Mouse (Mus musculus): Measurements from ENCODE around the gene Tex45. TPM values are rescaled to one million over a fixed set of nuclear protein-coding genes. Genes with fewer than 3 reads are reported as not detected.

Gene Tex45
- not detected for polyA plus RNA-seq (2017; shearing (Covaris generic))

DNA sequence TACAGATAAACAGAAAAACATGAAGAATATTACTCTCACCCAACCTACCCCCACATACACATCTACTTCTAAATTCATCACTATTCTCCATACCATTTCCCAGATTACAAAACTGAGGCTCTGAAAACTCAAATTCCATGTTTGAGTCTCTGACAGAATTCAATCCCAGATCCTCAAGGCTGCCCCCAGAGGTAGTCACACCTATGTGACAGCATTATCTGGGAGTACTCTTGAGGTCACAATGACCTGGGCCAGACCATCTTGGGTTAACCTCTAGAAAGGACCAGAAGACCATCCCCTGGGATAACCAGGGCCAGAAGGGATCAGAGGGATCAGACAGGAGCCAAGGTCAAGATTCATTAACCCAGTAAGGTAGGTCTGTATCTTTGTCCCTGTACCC, at the start of gene Tex45:
Gene Tex45 (plus strand): TSS at position 301 of the 400 bp plus-strand sequence.

DNA sequence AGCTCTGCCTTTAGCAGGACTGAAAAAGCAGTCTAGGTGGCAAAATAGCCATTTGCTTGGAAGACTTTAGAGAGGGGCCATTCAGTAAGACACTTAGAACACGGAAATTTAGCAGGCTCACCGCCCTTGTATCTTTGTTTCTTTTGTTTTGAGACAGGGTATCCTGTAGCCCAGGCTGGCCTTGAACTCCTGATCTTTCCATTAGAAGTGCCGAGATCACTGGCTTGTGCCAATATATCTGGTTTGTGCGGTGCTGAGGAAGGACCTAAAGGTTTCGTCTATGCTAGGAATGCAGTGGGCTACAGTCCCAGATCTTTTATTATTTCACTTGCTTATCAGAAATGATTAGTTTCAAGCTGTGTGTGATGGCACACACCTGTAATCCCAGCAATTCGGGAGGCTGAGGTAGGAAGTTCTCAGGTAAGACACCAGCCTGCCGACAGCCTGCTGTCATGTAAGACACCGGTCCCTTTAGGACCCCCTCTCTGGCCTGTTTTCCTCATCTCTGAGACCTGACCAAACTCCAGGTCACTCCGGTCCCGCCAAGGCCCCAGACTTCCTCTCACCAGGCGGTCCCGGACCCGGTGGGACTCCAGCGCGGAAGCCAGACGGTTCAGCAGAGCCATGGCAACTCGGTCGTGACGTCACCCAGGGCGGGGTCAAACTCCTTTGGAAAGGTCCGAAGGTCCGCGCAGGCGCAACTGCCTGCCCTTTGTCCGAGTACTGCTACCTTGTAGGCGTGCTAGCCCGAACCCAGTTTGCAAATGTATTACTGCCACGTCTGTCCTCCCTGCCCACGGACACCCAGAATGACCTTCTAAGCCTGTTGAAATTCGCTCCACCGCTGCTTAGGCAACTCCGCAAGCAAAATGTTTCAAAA, 3.4 kb upstream of the Tex45 start, which contains the start of gene Pex11g:
Gene Pex11g (minus strand): TSS at position 675 of the 880 bp plus-strand sequence.

DNA sequence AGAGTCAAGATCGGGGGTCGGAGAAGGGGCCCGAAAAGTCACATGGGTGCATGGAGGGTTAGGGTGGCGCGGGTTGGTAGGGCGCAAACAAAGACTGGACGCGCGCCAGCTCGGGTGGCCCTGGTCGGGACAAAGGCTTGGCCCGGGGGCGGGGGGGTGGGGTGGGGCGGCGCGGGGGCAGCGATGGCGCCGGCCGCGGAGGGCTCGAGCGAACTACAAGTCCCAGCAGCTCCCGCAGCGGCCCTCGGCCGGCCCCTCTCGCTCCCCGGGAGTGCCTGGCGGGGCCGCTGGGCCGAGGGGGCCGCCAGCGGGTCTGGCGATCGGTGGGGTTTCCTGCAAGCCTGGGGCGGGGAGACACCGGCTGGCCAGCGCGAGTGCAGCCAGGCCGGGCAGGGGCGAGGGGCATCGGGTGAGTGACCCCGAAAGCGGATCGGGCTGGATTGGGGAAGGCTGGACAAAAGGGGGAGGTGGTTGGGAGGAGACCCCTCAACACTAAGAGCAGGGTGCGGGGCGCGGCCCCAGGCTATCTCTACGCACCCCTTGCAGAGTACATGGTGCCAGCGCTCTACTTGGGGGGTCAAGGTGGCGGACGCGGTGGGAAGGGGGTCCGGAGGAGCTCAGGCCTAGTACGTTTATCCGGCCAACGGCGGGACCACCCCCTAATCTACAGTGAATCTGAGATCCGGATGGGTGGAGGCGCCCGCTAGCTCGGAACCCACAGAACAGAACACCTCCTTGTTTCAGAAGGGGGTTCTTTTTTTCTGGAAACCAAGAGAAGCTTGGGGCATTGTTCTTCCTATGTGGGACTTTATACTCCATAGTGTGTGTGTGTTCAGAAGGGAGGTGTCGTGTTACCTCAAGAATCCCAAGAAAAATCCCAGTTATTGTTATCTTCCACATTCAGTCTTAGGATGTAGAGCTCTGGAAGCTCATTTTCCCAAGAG, 22.5 kb downstream of the Tex45 start, which contains the start of gene Zfp358:
Gene Zfp358 (plus strand): TSS at position 238 of the 944 bp plus-strand sequence.

DNA sequence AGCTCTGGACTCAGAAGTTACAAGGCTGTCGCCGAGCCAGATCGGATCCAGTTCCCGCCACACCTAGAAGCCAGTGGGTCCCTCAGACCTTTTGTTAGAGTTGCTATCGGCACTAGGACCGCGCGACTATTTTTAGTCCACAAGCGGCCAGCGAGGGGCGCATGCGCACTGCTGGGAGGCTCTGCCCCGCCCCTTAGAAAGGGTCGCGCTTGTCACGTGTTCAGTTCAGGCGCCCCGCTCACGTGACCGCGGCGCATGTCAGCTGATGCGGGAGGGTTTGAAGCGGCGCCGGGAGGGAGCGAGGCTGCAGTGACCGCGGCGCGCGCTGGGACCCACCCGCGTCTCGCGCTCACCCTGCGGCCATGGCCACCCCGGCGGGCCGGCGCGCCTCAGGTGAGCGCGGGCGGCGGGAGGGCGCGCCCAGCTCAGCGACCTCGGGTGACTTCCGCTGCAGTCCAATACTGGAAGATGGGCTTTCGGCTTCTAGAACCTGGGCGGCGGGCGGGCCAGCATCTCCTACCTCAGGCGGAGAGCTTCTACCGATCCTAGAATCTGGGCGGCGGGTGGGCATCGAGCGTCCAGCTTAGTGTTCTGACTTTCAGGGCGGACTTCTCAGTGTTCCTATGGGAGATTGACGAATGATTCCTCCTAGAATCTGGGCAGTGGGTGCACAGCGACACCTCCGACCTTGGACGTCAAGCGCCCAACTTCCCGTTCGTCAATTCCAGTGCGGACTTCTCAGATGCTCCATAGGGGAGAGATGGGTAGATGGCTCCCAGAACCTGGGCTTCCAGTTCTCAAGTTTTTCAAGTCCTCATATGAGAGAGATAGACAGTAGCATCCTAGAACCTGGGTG, 29.8 kb downstream of the Tex45 start, which contains the start of gene Mcoln1:
Gene Mcoln1 (plus strand): TSS at position 223 of the 856 bp plus-strand sequence.

DNA sequence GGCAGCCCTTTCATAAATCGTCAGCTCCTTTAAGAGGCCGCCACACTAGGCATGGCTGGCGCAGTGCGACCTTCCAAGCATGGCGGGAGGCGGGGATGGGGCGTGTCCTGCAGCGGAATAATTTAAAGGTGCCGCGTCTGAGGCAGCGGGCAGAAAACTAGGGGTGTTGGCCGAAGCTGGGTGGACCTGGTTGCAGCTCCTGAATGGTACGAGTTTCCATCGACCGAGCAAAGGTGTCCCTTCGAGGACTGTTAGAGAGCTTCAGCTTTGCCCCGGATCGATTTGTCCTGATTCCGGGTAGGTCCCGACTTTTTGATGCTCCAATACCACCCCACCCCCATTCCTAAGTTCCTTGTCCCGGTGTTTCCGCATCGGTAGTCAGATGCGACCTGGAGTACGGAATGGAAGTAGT, 44.6 kb downstream of the Tex45 start, which contains the start of gene Pnpla6:
Gene Pnpla6 (plus strand): TSS at position 125 of the 412 bp plus-strand sequence.

Other genes starting within 250 kb of the Tex45 start
- gene Insr, start 191.2 kb upstream of the Tex45 start, polyA plus RNA-seq (2017; shearing (Covaris generic)): 27.1 TPM
- 75.6 TPM for gene A430078G23Rik, start 117.4 kb upstream of the Tex45 start, polyA plus RNA-seq (2017; shearing (Covaris generic))
- 51.8 TPM for gene Arhgef18, start 77.9 kb upstream of the Tex45 start, polyA plus RNA-seq (2017; shearing (Covaris generic))
- 5.8 TPM for gene Pex11g, start 3.2 kb upstream of the Tex45 start, polyA plus RNA-seq (2017; shearing (Covaris generic))
- gene Zfp358, start 22.3 kb downstream of the Tex45 start, polyA plus RNA-seq (2017; shearing (Covaris generic)): 3.2 TPM
- gene Mcoln1, start 29.6 kb downstream of the Tex45 start, polyA plus RNA-seq (2017; shearing (Covaris generic)): 31.9 TPM
- gene Pnpla6, start 44.5 kb downstream of the Tex45 start, polyA plus RNA-seq (2017; shearing (Covaris generic)): 65.1 TPM
- not detected for gene C330021F23Rik, start 97.1 kb downstream of the Tex45 start, polyA plus RNA-seq (2017; shearing (Covaris generic))
- gene Camsap3, start 116.4 kb downstream of the Tex45 start, polyA plus RNA-seq (2017; shearing (Covaris generic)): not detected
- gene Xab2, start 150.5 kb downstream of the Tex45 start, polyA plus RNA-seq (2017; shearing (Covaris generic)): 119 TPM
- gene Pet100, start 150.7 kb downstream of the Tex45 start, polyA plus RNA-seq (2017; shearing (Covaris generic)): 134 TPM
- 0.40 TPM for gene Pcp2, start 154.7 kb downstream of the Tex45 start, polyA plus RNA-seq (2017; shearing (Covaris generic))
- 238 TPM for gene Stxbp2, start 160.1 kb downstream of the Tex45 start, polyA plus RNA-seq (2017; shearing (Covaris generic))
- not detected for gene Retn, start 184.9 kb downstream of the Tex45 start, polyA plus RNA-seq (2017; shearing (Covaris generic))
- not detected for gene Mcemp1, start 194.9 kb downstream of the Tex45 start, polyA plus RNA-seq (2017; shearing (Covaris generic))
- gene Fcor, start 201.5 kb downstream of the Tex45 start, polyA plus RNA-seq (2017; shearing (Covaris generic)): not detected
- gene Trappc5, start 205.4 kb downstream of the Tex45 start, polyA plus RNA-seq (2017; shearing (Covaris generic)): 39.1 TPM
- 0.37 TPM for gene Fcer2a, start 223.3 kb downstream of the Tex45 start, polyA plus RNA-seq (2017; shearing (Covaris generic))
- not detected for gene Clec4g, start 249.8 kb downstream of the Tex45 start, polyA plus RNA-seq (2017; shearing (Covaris generic))